Mouse (Mus musculus): ENCODE measurements at regions not wholly inside any gene's neighbourhood (a gene's known extent, or its start where the extent isn't known, plus 50 kb on each side); places are given as distances from the start of the nearest gene placed in this dataset.

GRCm38 (mm10) chr2:137695885-137696284 is 560.5 kb upstream of the Btbd3 start:
- peaks cover 32% of the 10 kb centered on the region for H3K27me3 ChIP-seq (replicated peaks)
- no peak overlapping the region for H3K27ac ChIP-seq (replicated peaks)
- 0 out of 2 replicates have a peak, but pooled peaks cover 3% of the 10 kb centered on the region for H3K9me3 ChIP-seq (replicated peaks)
- H3K4me3 ChIP-seq (replicated peaks) = no peak overlapping the region
- H3K4me1 ChIP-seq = no peaks in the 10 kb centered on the region
- ATAC-seq (ENCODE audit: low FRiP score) = no peak
- no peak overlapping the region for H3K4me2 ChIP-seq
- 95% methylated on average over 5 of the region's 5 CpGs for WGBS
- no peak overlapping the region for H3K9ac ChIP-seq (replicated peaks)
- no peaks in the 10 kb centered on the region for H3K36me3 ChIP-seq

- no peaks in the 10 kb centered on the region for H3K36me3 ChIP-seq
- H3K4me2 ChIP-seq = no peak overlapping the region
- peaks cover 17% of the 10 kb centered on the region for H3K27me3 ChIP-seq (replicated peaks)
- no peak overlapping the region for H3K4me3 ChIP-seq (replicated peaks)
- no peak overlapping the region for H3K27ac ChIP-seq (replicated peaks)
- H3K4me1 ChIP-seq = no peaks in the 10 kb centered on the region
- H3K9ac ChIP-seq (replicated peaks) = no peak overlapping the region
- 0 out of 2 replicates have a peak, but pooled peaks cover 3% of the 10 kb centered on the region for H3K9me3 ChIP-seq (replicated peaks)
- WGBS = 87% methylated on average over 3 of the region's 3 CpGs
- no peak for ATAC-seq (ENCODE audit: low FRiP score)
These were observed 562.3 kb upstream of the Btbd3 start for GRCm38 (mm10) chr2:137694020-137694419.

- H3K27me3 ChIP-seq (replicated peaks) = peaks cover 4% of the 10 kb centered on the region; the same call in 1 of the 2 replicates
These were observed 569.2 kb upstream of the Btbd3 start for GRCm38 (mm10) chr2:137687208-137687607.

GRCm38 (mm10) chr2:137686735-137687134 is 569.6 kb upstream of the Btbd3 start:
- Histone ChIP-seq H3K4me2 (no peak overlapping the region), H3K9me3 (replicated peaks) (no peaks in the 10 kb centered on the region), H3K36me3 (no peaks in the 10 kb centered on the region), H3K27me3 (replicated peaks) (peaks cover 4% of the 10 kb centered on the region; the same call in 1 of the 2 replicates), H3K4me1 (no peaks in the 10 kb centered on the region), H3K4me3 (replicated peaks) (no peak overlapping the region), H3K9ac (replicated peaks) (no peak overlapping the region), H3K27ac (replicated peaks) (no peak overlapping the region)
- WGBS = 84% methylated on average over 4 of the region's 4 CpGs
- ATAC-seq (ENCODE audit: low FRiP score) = no peak

More at GRCm38 (mm10) chr2:137687208-137687607, 569.2 kb upstream of the Btbd3 start:
- Histone ChIP-seq H3K27ac (replicated peaks) (no peak overlapping the region), H3K4me1 (no peaks in the 10 kb centered on the region), H3K36me3 (no peaks in the 10 kb centered on the region), H3K4me3 (replicated peaks) (no peak overlapping the region), H3K9me3 (replicated peaks) (no peaks in the 10 kb centered on the region), H3K9ac (replicated peaks) (no peak overlapping the region), H3K4me2 (no peak overlapping the region)
- ATAC-seq (ENCODE audit: low FRiP score) = no peak
- WGBS = 55% methylated on average over 11 of the region's 11 CpGs

DNA sequence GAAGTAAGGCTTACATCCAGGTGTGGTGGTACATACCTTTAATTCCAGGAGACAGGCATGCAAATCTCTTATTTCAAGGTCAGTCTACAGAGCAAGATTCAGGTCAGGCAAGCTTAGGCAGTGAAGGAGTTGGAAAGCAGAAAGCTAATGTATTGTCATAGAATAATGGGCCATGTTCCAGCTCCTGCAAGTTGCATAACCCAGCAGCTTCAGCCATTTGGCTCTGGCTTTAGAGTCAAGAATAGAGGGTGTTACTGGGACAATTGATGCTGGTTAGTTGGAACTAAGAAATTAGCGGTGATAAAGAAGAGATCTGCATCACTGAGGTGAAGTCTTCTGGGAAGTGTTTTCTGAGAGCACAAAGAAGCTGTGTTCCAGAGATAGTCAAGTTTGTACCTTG is 565.3 kb upstream of the Jag1 start:
- H3K4me2 ChIP-seq = no peak overlapping the region
- no peaks in the 10 kb centered on the region for H3K36me3 ChIP-seq
- no peak overlapping the region for H3K27ac ChIP-seq (replicated peaks)
- H3K9ac ChIP-seq (replicated peaks) = no peak overlapping the region
- H3K27me3 ChIP-seq (replicated peaks) = no peaks in the 10 kb centered on the region
- no peaks in the 10 kb centered on the region for H3K9me3 ChIP-seq (replicated peaks)
- no peak overlapping the region for H3K4me3 ChIP-seq (replicated peaks)
- 100% methylated on average over 1 of the region's 1 CpGs for WGBS
- no peak for ATAC-seq (ENCODE audit: low FRiP score)
- no peaks in the 10 kb centered on the region for H3K4me1 ChIP-seq

GRCm38 (mm10) chr2:137663171-137663570 is 546.7 kb upstream of the Jag1 start:
- H3K27ac ChIP-seq (replicated peaks) = no peak overlapping the region
- H3K36me3 ChIP-seq = no peaks in the 10 kb centered on the region
- no peaks in the 10 kb centered on the region for H3K4me1 ChIP-seq
- no peaks in the 10 kb centered on the region for H3K27me3 ChIP-seq (replicated peaks)
- no peaks in the 10 kb centered on the region for H3K9me3 ChIP-seq (replicated peaks)
- H3K4me2 ChIP-seq = no peak overlapping the region
- no peak for ATAC-seq (ENCODE audit: low FRiP score)
- H3K9ac ChIP-seq (replicated peaks) = no peak overlapping the region
- no peak overlapping the region for H3K4me3 ChIP-seq (replicated peaks)
- 58% methylated on average over 2 of the region's 2 CpGs for WGBS

- Histone ChIP-seq H3K4me3 (replicated peaks) (no peak overlapping the region), H3K4me1 (no peaks in the 10 kb centered on the region), H3K9ac (replicated peaks) (no peak overlapping the region), H3K9me3 (replicated peaks) (no peaks in the 10 kb centered on the region), H3K4me2 (no peak overlapping the region), H3K36me3 (no peaks in the 10 kb centered on the region), H3K27ac (replicated peaks) (no peak overlapping the region), H3K27me3 (replicated peaks) (no peaks in the 10 kb centered on the region)
- no peak for ATAC-seq (ENCODE audit: low FRiP score)
- 86% methylated on average over 2 of the region's 2 CpGs for WGBS
These were observed 545.8 kb upstream of the Jag1 start for GRCm38 (mm10) chr2:137662216-137662615.

- Histone ChIP-seq H3K4me1 (no peaks in the 10 kb centered on the region), H3K36me3 (no peaks in the 10 kb centered on the region), H3K9me3 (replicated peaks) (no peaks in the 10 kb centered on the region), H3K9ac (replicated peaks) (no peak overlapping the region), H3K27me3 (replicated peaks) (no peaks in the 10 kb centered on the region), H3K4me2 (no peak overlapping the region), H3K27ac (replicated peaks) (no peak overlapping the region), H3K4me3 (replicated peaks) (no peak overlapping the region)
- WGBS = 65% methylated on average over 1 of the region's 1 CpGs
- no peak for ATAC-seq (ENCODE audit: low FRiP score)
These were observed 544.0 kb upstream of the Jag1 start for GRCm38 (mm10) chr2:137660449-137660848.

DNA sequence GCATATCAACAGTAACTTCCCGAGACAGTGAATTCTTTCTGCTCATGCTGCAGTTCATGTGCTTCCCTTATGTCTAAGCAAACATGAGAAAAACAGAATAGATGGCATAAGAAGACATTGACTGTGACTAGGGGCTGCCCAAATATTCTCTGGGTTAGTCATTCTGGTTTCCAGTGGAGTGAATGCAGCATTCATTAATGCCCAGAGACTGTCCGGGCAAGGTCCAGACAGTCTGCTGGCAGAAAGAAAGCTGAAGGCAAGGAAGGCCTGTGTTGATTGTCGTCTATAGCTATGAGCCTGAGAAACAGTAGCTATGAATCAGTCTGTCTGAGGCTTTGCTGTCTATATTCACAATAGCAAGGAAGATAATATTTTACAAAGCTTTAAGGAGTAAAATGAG is 537.9 kb upstream of the Jag1 start:
- Histone ChIP-seq H3K27me3 (replicated peaks) (no peaks in the 10 kb centered on the region), H3K9ac (replicated peaks) (no peak overlapping the region), H3K27ac (replicated peaks) (no peak overlapping the region), H3K9me3 (replicated peaks) (no peaks in the 10 kb centered on the region), H3K4me1 (no peaks in the 10 kb centered on the region), H3K36me3 (no peaks in the 10 kb centered on the region), H3K4me2 (no peak overlapping the region), H3K4me3 (replicated peaks) (no peak overlapping the region)
- 83% methylated on average over 3 of the region's 3 CpGs for WGBS
- no peak for ATAC-seq (ENCODE audit: low FRiP score)

- no peak overlapping the region for H3K4me2 ChIP-seq
- H3K27me3 ChIP-seq (replicated peaks) = no peaks in the 10 kb centered on the region
- H3K9ac ChIP-seq (replicated peaks) = no peak overlapping the region
- ATAC-seq (ENCODE audit: low FRiP score) = no peak
- 78% methylated on average over 2 of the region's 2 CpGs for WGBS
- no peaks in the 10 kb centered on the region for H3K36me3 ChIP-seq
- no peak overlapping the region for H3K27ac ChIP-seq (replicated peaks)
- H3K4me1 ChIP-seq = no peaks in the 10 kb centered on the region
- H3K4me3 ChIP-seq (replicated peaks) = no peak overlapping the region
- H3K9me3 ChIP-seq (replicated peaks) = no peaks in the 10 kb centered on the region
These were observed 527.7 kb upstream of the Jag1 start for GRCm38 (mm10) chr2:137644160-137644559.

DNA sequence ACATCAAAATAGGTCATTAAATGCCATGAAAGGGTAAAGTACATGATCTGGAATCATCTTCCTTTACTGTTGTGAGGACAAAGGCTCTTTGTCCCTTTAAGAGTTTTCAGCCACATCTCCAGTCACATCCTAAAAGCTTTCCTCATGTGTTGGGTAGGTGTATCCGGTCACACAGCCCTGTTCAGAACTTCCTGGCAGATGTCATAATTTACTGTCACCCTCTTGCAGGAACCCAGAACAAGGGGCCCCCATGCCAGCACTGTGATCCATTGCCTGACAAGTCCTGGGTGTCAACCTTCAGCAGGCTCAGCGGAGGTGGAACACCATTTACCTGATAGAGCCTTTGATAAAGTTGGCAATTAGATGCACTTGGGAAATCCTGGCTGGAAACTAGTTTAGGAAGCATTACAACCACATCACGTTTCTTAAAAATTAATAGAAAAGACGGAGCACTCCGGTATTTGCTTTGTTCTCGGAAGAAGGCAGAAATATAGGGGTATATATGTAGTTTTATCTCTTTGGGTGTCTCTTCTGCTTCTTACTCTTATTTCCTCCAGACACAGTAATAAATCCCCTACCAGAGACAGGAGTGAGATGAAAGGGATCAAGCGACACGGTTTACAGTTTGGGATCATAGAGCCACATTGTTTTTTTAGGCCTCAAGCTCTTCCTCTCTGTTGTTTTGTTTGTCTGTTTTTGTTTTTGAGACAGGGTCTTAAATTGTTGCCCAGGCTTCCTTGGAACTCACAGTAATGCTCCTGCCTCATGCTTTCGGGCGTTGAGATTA is 527.0 kb upstream of the Jag1 start:
- Histone ChIP-seq H3K27ac (replicated peaks) (no peak overlapping the region), H3K4me1 (no peaks in the 10 kb centered on the region), H3K36me3 (no peaks in the 10 kb centered on the region), H3K4me2 (no peak overlapping the region), H3K9ac (replicated peaks) (no peak overlapping the region), H3K27me3 (replicated peaks) (no peaks in the 10 kb centered on the region), H3K9me3 (replicated peaks) (no peaks in the 10 kb centered on the region), H3K4me3 (replicated peaks) (no peak overlapping the region)
- no peak for ATAC-seq (ENCODE audit: low FRiP score)
- WGBS = 76% methylated on average over 10 of the region's 10 CpGs

GRCm38 (mm10) chr2:137635019-137635621 is 518.7 kb upstream of the Jag1 start:
- no peak overlapping the region for H3K4me3 ChIP-seq (replicated peaks)
- H3K27ac ChIP-seq (replicated peaks) = no peak overlapping the region
- H3K9ac ChIP-seq (replicated peaks) = no peak overlapping the region
- H3K4me2 ChIP-seq = no peak overlapping the region
- no peak for ATAC-seq (ENCODE audit: low FRiP score)
- 70% methylated on average over 4 of the region's 4 CpGs for WGBS
- no peaks in the 10 kb centered on the region for H3K9me3 ChIP-seq (replicated peaks)
- H3K36me3 ChIP-seq = no peaks in the 10 kb centered on the region
- no peaks in the 10 kb centered on the region for H3K27me3 ChIP-seq (replicated peaks)
- H3K4me1 ChIP-seq = no peaks in the 10 kb centered on the region
